Mouse (Mus musculus): ENCODE measurements around the gene Sema6c.

DNA sequence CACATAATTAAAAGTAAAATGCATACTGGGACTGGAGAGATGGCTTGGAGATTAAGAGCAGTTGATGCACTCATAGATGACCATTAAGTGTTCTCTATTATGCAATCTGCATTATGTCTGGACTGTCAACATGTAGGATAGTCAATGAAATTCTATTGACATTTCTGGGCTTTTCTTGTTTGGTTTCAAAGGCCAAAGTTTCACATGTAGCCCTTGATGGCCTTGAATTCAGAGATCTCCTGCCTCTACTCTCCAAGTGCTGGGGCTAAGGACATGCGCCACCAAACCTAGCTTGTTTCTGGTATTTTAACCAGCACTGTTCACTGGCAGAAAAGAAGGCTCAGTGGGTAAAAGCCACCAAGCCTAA is 53.3 kb downstream of the Sema6c start:
- TF ChIP-seq POLR2A (IDR thresholded peaks at IDR 0.05; ENCODE audit: extremely low read depth, insufficient read depth, low read length), result no peak
- no peak for TF ChIP-seq CTCF (IDR thresholded peaks at IDR 0.05; ENCODE audit: low read depth, low read length)

Measured in liver, adult 2 months (tissue).